Mouse (Mus musculus) brown adipose tissue, adult 24 weeks (tissue): ENCODE data around the gene Galns. TPM values are rescaled to one million over a fixed set of nuclear protein-coding genes. Genes with fewer than 3 reads are reported as not detected.

Experiments
- H3K27ac ChIP-seq: fragments of 200-500 bp; replicated peaks from 2 replicates; pipeline ENCODE4 v1.5.1; 2012; ENCODE audit warnings: low read depth, mild to moderate bottlenecking, low read length
- H3K4me1 ChIP-seq: fragments of 200-500 bp; 2 replicates; pipeline ENCODE4 v1.6.1; 2012; ENCODE audit warnings: low read length, mixed read lengths; ENCODE audit not compliant: control insufficient read depth, insufficient read depth, insufficient read length
- H3K4me3 ChIP-seq: fragments of 200-500 bp; 2 replicates; pipeline ENCODE4 v1.5.1; 2012; ENCODE audit warnings: low read depth, mild to moderate bottlenecking, low read length, moderate library complexity; ENCODE audit not compliant: insufficient read depth
- polyA plus RNA-seq: library from polyadenylated mRNA; stranded (reverse); fragments of >200 nt; gene quantifications from 2 replicates; pipeline ENCODE4 v1.2.4, GENCODE M21; 2012; ENCODE audit not compliant: missing spikeins, insufficient read depth, insufficient read length

The Galns gene
- 1.9 and 2.7 TPM in 2 replicates for polyA plus RNA-seq

GRCm38 (mm10) chr8:122611295-122612133, at the start of gene Galns, which contains the start of gene Trappc2l:
Gene Galns, minus strand, starts transcription at chr8:122611463.
Gene Trappc2l, plus strand, starts transcription at chr8:122611640.
- Histone ChIP-seq H3K4me3 (peak within 1 kb of the TSS; percentile 70), H3K27ac (peak within 1 kb of the TSS; percentile 33; the same call in 1 of the 2 replicates), H3K4me1 (peaks cover 7% of the 10 kb centered on the region; the same call in 1 of the 2 replicates)

- Histone ChIP-seq H3K27ac (no peak overlapping the region), H3K4me3 (no peak overlapping the region), H3K4me1 (peaks cover 65% of the 10 kb centered on the region)
Measured at GRCm38 (mm10) chr8:122660022-122660421, 48.8 kb upstream of the Galns start.

- no peak overlapping the region for H3K4me3 ChIP-seq
- H3K27ac ChIP-seq: no peak overlapping the region
- peaks cover 58% of the 10 kb centered on the region for H3K4me1 ChIP-seq
Measured at GRCm38 (mm10) chr8:122658807-122659160, 47.5 kb upstream of the Galns start.

GRCm38 (mm10) chr8:122658149-122658806, 47.0 kb upstream of the Galns start:
- 0 out of 2 replicates have a peak overlapping the region, but pooled peaks have one; percentile 5 for H3K27ac ChIP-seq
- H3K4me3 ChIP-seq: no peak overlapping the region
- peaks cover 53% of the 10 kb centered on the region for H3K4me1 ChIP-seq

DNA sequence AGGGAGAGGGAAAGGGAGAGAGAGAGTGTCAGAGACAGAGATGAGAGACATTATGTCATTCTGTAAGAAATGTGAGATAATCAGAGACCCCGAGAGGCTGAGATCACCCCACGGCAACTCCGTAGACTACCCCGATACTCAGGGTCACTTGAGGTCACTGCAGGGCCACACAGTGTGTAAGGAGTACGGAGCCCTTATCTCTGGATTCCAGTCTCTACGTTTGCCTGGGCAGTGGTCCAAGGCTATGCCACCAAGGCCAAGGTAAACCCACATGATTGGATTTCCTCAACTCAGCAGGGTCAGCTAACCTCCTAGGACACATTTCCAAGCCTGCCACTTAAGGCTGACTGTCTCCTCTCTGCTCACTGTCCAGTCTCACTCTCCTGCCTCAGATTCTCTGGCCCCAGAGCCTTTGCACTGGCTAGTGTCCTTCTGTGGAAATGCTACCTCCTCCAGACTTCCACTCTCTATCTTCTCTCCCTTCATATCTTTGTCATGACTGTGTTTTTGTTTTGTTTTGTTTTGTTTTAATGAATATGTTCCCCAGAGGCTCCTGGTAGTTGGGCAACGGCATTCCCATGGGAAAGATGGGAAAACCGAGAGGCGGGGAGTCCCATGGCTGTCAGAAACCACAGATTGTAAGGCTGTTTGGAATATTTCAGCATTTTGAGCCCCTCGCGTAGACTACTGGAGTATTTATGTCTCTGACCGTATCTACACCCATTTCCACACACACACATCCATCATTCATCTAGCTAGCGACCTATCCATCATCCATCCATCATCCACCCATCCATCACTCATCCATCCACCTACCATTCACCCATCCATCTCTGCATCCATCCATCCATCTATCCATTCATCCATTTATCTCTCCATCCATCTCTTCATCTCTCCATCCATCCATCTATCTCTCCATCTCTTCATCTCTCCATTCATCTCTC, 45.1 kb upstream of the Galns start:
- peak overlapping the region; percentile 36 for H3K27ac ChIP-seq
- no peak overlapping the region for H3K4me3 ChIP-seq
- H3K4me1 ChIP-seq: peaks cover 37% of the 10 kb centered on the region

DNA sequence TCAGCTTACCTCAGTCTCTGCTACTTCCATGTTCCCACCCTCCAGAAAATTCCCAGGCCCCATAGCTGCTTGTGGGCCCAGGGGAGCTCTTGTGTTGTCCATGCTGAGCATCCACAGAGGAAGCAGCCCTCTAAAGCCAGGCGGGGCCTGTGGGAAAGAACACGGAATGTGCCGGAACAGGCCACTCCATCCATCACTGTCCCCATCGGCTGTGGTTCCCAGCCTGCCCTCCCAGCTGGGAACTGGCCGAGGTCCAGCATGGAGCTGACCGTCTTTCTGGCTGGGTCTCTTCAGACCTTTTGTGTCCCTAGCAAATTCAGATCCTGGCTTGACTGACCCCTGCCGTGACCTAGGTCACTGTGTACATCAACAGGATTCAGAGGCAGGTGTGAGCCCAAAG, 43.5 kb upstream of the Galns start:
- no peak overlapping the region for H3K4me3 ChIP-seq
- peaks cover 29% of the 10 kb centered on the region for H3K4me1 ChIP-seq
- H3K27ac ChIP-seq: peak overlapping the region; percentile 49

DNA sequence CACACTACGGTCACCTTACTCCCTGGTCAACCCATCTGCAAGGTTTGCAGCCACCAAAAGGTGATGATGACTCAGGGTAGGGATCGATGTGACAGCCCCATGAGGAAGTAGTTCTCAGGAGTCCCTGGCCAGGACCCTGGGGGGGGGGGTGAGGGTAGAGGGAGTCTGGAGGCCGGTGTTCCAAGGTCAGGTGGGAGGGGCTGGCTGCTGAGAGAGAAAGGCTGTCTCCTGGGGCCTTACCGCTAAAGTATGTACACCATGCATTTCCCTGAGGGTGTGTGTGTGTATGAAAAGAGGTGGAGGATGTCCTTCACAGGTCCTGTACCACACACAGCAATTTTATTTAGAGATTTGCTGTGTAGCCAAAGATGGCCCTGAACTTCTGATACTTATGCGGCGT, 41.4 kb upstream of the Galns start:
- H3K4me1 ChIP-seq: peaks cover 19% of the 10 kb centered on the region
- no peak overlapping the region for H3K27ac ChIP-seq

DNA sequence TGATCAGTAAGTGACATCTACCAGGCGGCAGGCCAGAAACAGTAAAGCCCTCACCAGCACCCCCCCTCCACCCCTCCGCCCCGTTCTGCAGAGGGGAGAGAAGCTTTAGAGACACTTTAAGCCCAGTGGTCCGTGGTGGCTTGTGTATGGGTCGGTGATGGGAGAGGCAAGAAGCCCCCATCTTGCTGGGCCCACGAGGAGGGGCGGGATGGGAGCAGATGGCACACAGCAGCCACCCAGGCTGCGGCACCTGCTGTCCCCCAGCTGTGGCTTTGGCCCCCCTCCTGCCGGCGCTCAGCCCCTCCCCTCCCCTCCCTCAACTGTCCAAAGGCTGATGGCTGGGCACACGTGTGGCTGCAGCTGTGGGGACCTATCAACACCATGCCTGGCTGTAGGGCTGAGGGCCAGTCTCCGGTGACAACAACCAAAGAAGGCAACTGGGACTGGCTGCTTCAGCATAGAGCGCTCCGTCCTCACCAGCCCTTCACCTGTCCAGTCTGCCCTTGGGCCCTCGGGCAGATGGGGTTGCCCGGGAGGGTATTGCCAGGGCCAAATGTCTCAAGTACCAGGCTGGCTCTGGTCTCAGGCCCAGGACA, 40.2 kb upstream of the Galns start:
- Histone ChIP-seq H3K4me3 (no peak overlapping the region), H3K27ac (no peak overlapping the region), H3K4me1 (peaks cover 13% of the 10 kb centered on the region)

More for the DNA sequence above, 41.4 kb upstream of the Galns start:
- H3K4me3 ChIP-seq: no peak overlapping the region

- Histone ChIP-seq H3K27ac (no peak overlapping the region), H3K4me3 (no peak overlapping the region), H3K4me1 (0 out of 2 replicates have a peak, but pooled peaks cover 2% of the 10 kb centered on the region)
Measured at GRCm38 (mm10) chr8:122648192-122648970, 37.1 kb upstream of the Galns start.

- Histone ChIP-seq H3K4me3 (no peak overlapping the region), H3K4me1 (no peaks in the 10 kb centered on the region), H3K27ac (no peak overlapping the region)
Measured at GRCm38 (mm10) chr8:122646337-122646736, 35.1 kb upstream of the Galns start.

DNA sequence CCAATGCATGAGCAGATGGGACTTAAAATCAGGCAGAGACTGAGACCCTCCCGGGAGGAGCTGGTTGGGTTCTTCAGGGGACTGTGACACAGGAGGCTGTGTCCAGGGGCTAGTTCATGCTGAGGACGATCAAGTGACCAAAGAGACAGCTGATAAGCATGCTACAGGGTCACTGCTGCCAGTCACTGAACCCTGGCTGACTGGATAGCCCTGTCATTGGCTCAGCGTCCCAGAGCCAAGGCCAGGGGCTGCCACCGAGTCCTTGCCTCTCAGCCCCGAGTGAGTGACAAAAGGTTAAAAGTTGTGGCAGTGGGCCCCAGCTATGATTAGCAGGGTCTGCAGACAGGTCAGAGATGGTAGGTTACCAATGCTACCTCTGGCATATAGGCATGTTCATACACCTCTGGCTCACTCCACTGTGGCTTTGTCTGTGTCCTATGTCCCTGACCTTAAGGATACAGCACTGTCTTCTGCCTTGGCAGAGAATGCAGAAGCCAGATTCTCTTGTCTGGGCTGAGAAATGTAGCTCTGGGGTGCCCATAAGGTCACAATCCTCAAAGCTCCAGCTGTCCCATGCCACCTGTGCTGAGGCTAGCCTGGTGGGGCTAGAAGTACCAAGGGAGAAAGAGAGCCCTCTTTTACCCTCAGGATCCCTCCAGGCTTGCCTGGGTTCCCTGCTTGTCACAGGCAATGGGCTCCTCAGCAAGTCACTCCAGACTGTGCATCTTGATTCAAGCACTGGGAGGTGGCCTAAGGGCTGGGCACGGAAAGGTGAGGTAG, 33.1 kb upstream of the Galns start:
- no peak overlapping the region for H3K27ac ChIP-seq

GRCm38 (mm10) chr8:122642071-122642470, 30.8 kb upstream of the Galns start:
- Histone ChIP-seq H3K27ac (no peak overlapping the region), H3K4me1 (peaks cover 2% of the 10 kb centered on the region; the same call in 1 of the 2 replicates)

More for the DNA sequence above, 33.1 kb upstream of the Galns start:
- Histone ChIP-seq H3K4me1 (peaks cover 2% of the 10 kb centered on the region; the same call in 1 of the 2 replicates), H3K4me3 (no peak overlapping the region)

DNA sequence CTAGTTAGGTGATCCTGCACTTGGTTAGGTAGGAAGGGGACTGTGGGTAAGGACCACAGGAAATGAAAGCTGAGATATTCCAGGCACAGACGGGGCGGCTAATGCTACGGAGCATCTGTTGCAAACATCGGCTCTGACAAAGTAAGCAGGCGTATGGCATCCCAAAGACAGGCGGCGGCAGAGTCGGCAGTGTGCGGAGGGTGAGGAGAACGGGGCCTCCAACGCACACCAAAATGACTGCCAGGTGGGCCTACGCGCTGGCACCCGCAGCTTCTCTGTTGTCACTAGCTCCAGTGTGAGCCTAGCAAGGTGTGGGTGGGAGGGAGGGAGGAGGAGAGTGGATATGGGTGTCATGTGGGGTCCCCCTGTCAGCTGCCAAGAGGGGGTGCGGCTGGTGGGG, 30.1 kb upstream of the Galns start:
- Histone ChIP-seq H3K27ac (no peak overlapping the region), H3K4me3 (no peak overlapping the region), H3K4me1 (peaks cover 2% of the 10 kb centered on the region; the same call in 1 of the 2 replicates)

More at GRCm38 (mm10) chr8:122642071-122642470, 30.8 kb upstream of the Galns start:
- no peak overlapping the region for H3K4me3 ChIP-seq
